Mouse (Mus musculus) mouse trophoblast stem cell (cell line): Measurements from ENCODE around the gene Eogt.

ENCODE experiments used
- in situ Hi-C, 2 experiments: fragments of 300-500 bp; cut with MseI, MboI; formaldehyde crosslinking; loops; 2 replicates in 1 of 2; 3 replicates in 1 of 2; pipeline ENCODE4 v1.15.1; 2025

Eogt gene

GRCm38 (mm10) chr6:97106106-97106505, 42.9 kb downstream of the Eogt start:
- in situ Hi-C loops: loop anchor here in 1 of 2 experiments (10.0 kb wide), 1 partner anchor 81 kb away; no protein-coding TSS in a partner anchor

GRCm38 (mm10) chr6:97104264-97104852, 44.6 kb downstream of the Eogt start:
- in situ Hi-C loops: loop anchor here in 1 of 2 experiments (10.0 kb wide), 1 partner anchor 80 kb away; no protein-coding TSS in a partner anchor

GRCm38 (mm10) chr6:97101958-97102702, 46.9 kb downstream of the Eogt start:
- in situ Hi-C loops: loop anchor here in 1 of 2 experiments (10.0 kb wide), 1 partner anchor 77 kb away; no protein-coding TSS in a partner anchor

- in situ Hi-C loops: loop anchor here in 1 of 2 experiments (10.0 kb wide), 1 partner anchor 77 kb away; no protein-coding TSS in a partner anchor
Measured at GRCm38 (mm10) chr6:97101190-97101957, 47.6 kb downstream of the Eogt start.

GRCm38 (mm10) chr6:97082336-97082735, 66.6 kb downstream of the Eogt start:
- in situ Hi-C loops: no loop called here

GRCm38 (mm10) chr6:97080016-97080415, 69.0 kb downstream of the Eogt start:
- in situ Hi-C loops: no loop called here

GRCm38 (mm10) chr6:97060074-97060681, 88.8 kb downstream of the Eogt start, which contains the start of gene Fam19a4:
Gene Fam19a4, minus strand, starts transcription at chr6:97060413.
- in situ Hi-C loops: no loop called here
